Mouse (Mus musculus): ENCODE results near the gene CN725425. TPM values are rescaled to one million over a fixed set of nuclear protein-coding genes. Genes with fewer than 3 reads are reported as not detected.

CN725425 gene
- total and polyA plus RNA-seq, 3 experiments, result not detected

- Histone ChIP-seq H3K27ac (ENCODE audit: insufficient read depth, low read depth) (no peak overlapping the region), H3K9ac (ENCODE audit: insufficient read depth, low read depth) (no peak overlapping the region), H3K36me3 (replicated peaks in 1 of 2; ENCODE audit: control insufficient read depth in 1 of 2, insufficient read depth in 1 of 2, low read length in 1 of 2) (no peaks in the 10 kb centered on the region), H3K4me2 (ENCODE audit: insufficient read depth, low read depth, poor library complexity, severe bottlenecking) (no peak overlapping the region), H3K27me3 (replicated peaks) (no peaks in the 10 kb centered on the region), H3K4me1 (ENCODE audit: control insufficient read depth in 1 of 2, insufficient read depth in 2 of 2) (no peaks in the 10 kb centered on the region), H3K79me2 (replicated peaks; ENCODE audit: control insufficient read depth, extremely low read depth, insufficient read depth, poor library complexity, severe bottlenecking) (no peaks in the 10 kb centered on the region), H3K9me3 (replicated peaks; ENCODE audit: low read length) (peaks cover 41% of the 10 kb centered on the region), H3K4me3 (replicated peaks in 1 of 3; ENCODE audit: low read depth in 2 of 3, low read length in 2 of 3, poor library complexity in 1 of 3) (no peak overlapping the region)
- no peak for TF ChIP-seq MAX (IDR thresholded peaks at IDR 0.05; ENCODE audit: low read length)
- TF ChIP-seq KAT2A (IDR thresholded peaks at IDR 0.05; ENCODE audit: insufficient replicate concordance, low read length), result no peak
- no peak for TF ChIP-seq MEF2A (IDR thresholded peaks at IDR 0.05; ENCODE audit: borderline replicate concordance, low read depth, low read length)
- TF ChIP-seq RAD21 (IDR thresholded peaks at IDR 0.05; ENCODE audit: low read depth, low read length), result no peak
- TF ChIP-seq TCF12 (IDR thresholded peaks at IDR 0.05; ENCODE audit: low read depth, low read length), result no peak
- no peak for TF ChIP-seq ETS1 (conservative IDR thresholded peaks at IDR 0.05; ENCODE audit: low read depth, low read length)
- no peak for TF ChIP-seq POLR2A (IDR thresholded peaks at IDR 0.05; ENCODE audit: low read depth, low read length)
- no peak for TF ChIP-seq EP300 (IDR thresholded peaks at IDR 0.05; ENCODE audit: low read length)
- TF ChIP-seq GABPA (IDR thresholded peaks at IDR 0.05; ENCODE audit: insufficient replicate concordance, low read depth, low read length), result no peak
- TF ChIP-seq UBTF (IDR thresholded peaks at IDR 0.05; ENCODE audit: low read depth, low read length), result no peak
- TF ChIP-seq ZC3H11A (IDR thresholded peaks at IDR 0.05; ENCODE audit: low read depth, low read length), result no peak
- TF ChIP-seq USF2 (conservative IDR thresholded peaks at IDR 0.05; ENCODE audit: low read depth, low read length), result no peak
- TF ChIP-seq POLR2AphosphoS2 (IDR thresholded peaks at IDR 0.05; ENCODE audit: low read depth, low read length), result no peak
- TF ChIP-seq CHD1 (IDR thresholded peaks at IDR 0.05; ENCODE audit: low read depth, low read length), result no peak
- TF ChIP-seq RCOR1 (conservative IDR thresholded peaks at IDR 0.05; ENCODE audit: low read depth, low read length), result no peak
- dilution Hi-C loops (cut with MboI; ENCODE audit: extremely low pct_ligation_motif_present, extremely low pct_unique_long_range_greater_than_20kb, low sequenced_read_pairs) (no loop called here), in situ Hi-C loops (cut with MboI; ENCODE audit: low pct_ligation_motif_present, low pct_unique_long_range_greater_than_20kb, low sequenced_read_pairs) (no loop called here)
- DNase-seq (ENCODE audit: extremely low read depth), result no peak
Measured at GRCm38 (mm10) chr15:91161153-91161552, 38.1 kb upstream of the CN725425 start.

- TF ChIP-seq MAFK (IDR thresholded peaks at IDR 0.05; ENCODE audit: insufficient replicate concordance, low read length) (no peak), NELFE (IDR thresholded peaks at IDR 0.05; ENCODE audit: low read depth, low read length) (no peak), EP300 (IDR thresholded peaks at IDR 0.05; ENCODE audit: low read length) (no peak), RAD21 (IDR thresholded peaks at IDR 0.05; ENCODE audit: low read depth, low read length) (no peak), E2F4 (IDR thresholded peaks at IDR 0.05; ENCODE audit: insufficient replicate concordance, low read depth, low read length) (no peak), ZNF384 (IDR thresholded peaks at IDR 0.05; ENCODE audit: low read depth, low read length) (no peak), TCF12 (IDR thresholded peaks at IDR 0.05; ENCODE audit: low read depth, low read length) (no peak), PAX5 (IDR thresholded peaks at IDR 0.05; ENCODE audit: low read length) (no peak), RCOR1 (conservative IDR thresholded peaks at IDR 0.05; ENCODE audit: low read depth, low read length) (no peak), POLR2AphosphoS2 (IDR thresholded peaks at IDR 0.05; ENCODE audit: low read depth, low read length) (no peak), CTCF (conservative IDR thresholded peaks at IDR 0.05 in 1 of 2, IDR thresholded peaks at IDR 0.05 in 1 of 2; ENCODE audit: low read depth in 2 of 2, low read length in 2 of 2) (no peak), UBTF (IDR thresholded peaks at IDR 0.05; ENCODE audit: low read depth, low read length) (no peak), ZC3H11A (IDR thresholded peaks at IDR 0.05; ENCODE audit: low read depth, low read length) (no peak), ELF1 (IDR thresholded peaks at IDR 0.05; ENCODE audit: low read depth, low read length) (no peak), SMC3 (IDR thresholded peaks at IDR 0.05; ENCODE audit: low read depth, low read length) (no peak), KAT2A (IDR thresholded peaks at IDR 0.05; ENCODE audit: insufficient replicate concordance, low read length) (no peak)
- dilution Hi-C loops (cut with MboI; ENCODE audit: extremely low pct_ligation_motif_present, extremely low pct_unique_long_range_greater_than_20kb, low sequenced_read_pairs), result no loop called here
Measured at GRCm38 (mm10) chr15:91163454-91163853, 35.8 kb upstream of the CN725425 start.

More at GRCm38 (mm10) chr15:91163454-91163853, 35.8 kb upstream of the CN725425 start:
- H3K27me3 ChIP-seq (replicated peaks), result no peaks in the 10 kb centered on the region
- H3K4me1 ChIP-seq (ENCODE audit: control insufficient read depth in 1 of 2, insufficient read depth in 2 of 2), result no peaks in the 10 kb centered on the region
- no peak for DNase-seq (ENCODE audit: extremely low read depth)
- H3K9ac ChIP-seq (ENCODE audit: insufficient read depth, low read depth), result no peak overlapping the region
- H3K79me2 ChIP-seq (replicated peaks; ENCODE audit: control insufficient read depth, extremely low read depth, insufficient read depth, poor library complexity, severe bottlenecking), result no peaks in the 10 kb centered on the region
- H3K36me3 ChIP-seq (replicated peaks in 1 of 2; ENCODE audit: control insufficient read depth in 1 of 2, insufficient read depth in 1 of 2, low read length in 1 of 2), result no peaks in the 10 kb centered on the region
- H3K4me3 ChIP-seq (replicated peaks in 1 of 3; ENCODE audit: low read depth in 2 of 3, low read length in 2 of 3, poor library complexity in 1 of 3), result no peak overlapping the region
- in situ Hi-C loops (cut with MboI; ENCODE audit: low pct_ligation_motif_present, low pct_unique_long_range_greater_than_20kb, low sequenced_read_pairs), result no loop called here
- no peak overlapping the region for H3K27ac ChIP-seq (ENCODE audit: insufficient read depth, low read depth)
- H3K9me3 ChIP-seq (replicated peaks; ENCODE audit: low read length), result peaks cover 48% of the 10 kb centered on the region
- no peak overlapping the region for H3K4me2 ChIP-seq (ENCODE audit: insufficient read depth, low read depth, poor library complexity, severe bottlenecking)
